Mouse (Mus musculus) limb, embryonic 14.5 days (tissue): ENCODE measurements around the gene Hist1h3d. TPM values are rescaled to one million over a fixed set of nuclear protein-coding genes. Genes with fewer than 3 reads are reported as not detected.
A peak's percentile ranks its signal among the peaks of the same experiment; 100 is the strongest.
"Not testable (repeated sequence)": the region's sequence is repeated elsewhere in the genome, so short reads cannot be mapped to it uniquely, and the experiment has no call there.

ENCODE experiments used
- ATAC-seq: fragments of 200-750 bp; cut with Nextera tagmentation; 2 replicates; pipeline ENCODE4 v1.8.0; 2017; ENCODE audit warnings: low read depth, moderate number of reproducible peaks, moderate TSS enrichment; ENCODE audit not compliant: low FRiP score
- DNase-seq: peaks from one replicate; pipeline ENCODE4 v3.0.0-alpha.2; 2015; ENCODE audit warnings: low spot score
- H3K27ac ChIP-seq: fragments of 300-500 bp; sonication (generic); replicated peaks from 2 replicates; pipeline ENCODE4 v1.5.1; 2014; ENCODE audit warnings: low read depth, mild to moderate bottlenecking, low read length, moderate library complexity, mixed read lengths
- H3K27me3 ChIP-seq: fragments of 300-500 bp; sonication (generic); 2 replicates; pipeline ENCODE4 v1.6.1; 2014; ENCODE audit warnings: low read length, mixed read lengths; ENCODE audit not compliant: control insufficient read depth, insufficient read depth
- H3K36me3 ChIP-seq: fragments of 300-500 bp; sonication (generic); 2 replicates; pipeline ENCODE4 v1.6.1; 2014; ENCODE audit warnings: mild to moderate bottlenecking, low read length, moderate library complexity, mixed read lengths; ENCODE audit not compliant: control insufficient read depth, insufficient read depth
- H3K4me1 ChIP-seq: fragments of 300-500 bp; sonication (generic); 2 replicates; pipeline ENCODE4 v1.6.1; 2014; ENCODE audit warnings: antibody characterized with exemption, low read length, mixed read lengths; ENCODE audit not compliant: control insufficient read depth, insufficient read depth
- H3K4me2 ChIP-seq: fragments of 300-500 bp; sonication (generic); replicated peaks from 2 replicates; pipeline ENCODE4 v1.6.1; 2014; ENCODE audit warnings: low read depth, mild to moderate bottlenecking, low read length, moderate library complexity; ENCODE audit not compliant: severe bottlenecking
- H3K4me3 ChIP-seq: fragments of 300-500 bp; sonication (generic); replicated peaks from 2 replicates; pipeline ENCODE4 v1.5.1; 2014; ENCODE audit warnings: low read length
- H3K9ac ChIP-seq: fragments of 300-500 bp; sonication (generic); 2 replicates; pipeline ENCODE4 v1.6.1; 2014; ENCODE audit warnings: mild to moderate bottlenecking, low read depth, low read length, moderate library complexity; ENCODE audit not compliant: severe bottlenecking
- H3K9me3 ChIP-seq: fragments of 300-500 bp; sonication (generic); 2 replicates; pipeline ENCODE4 v1.6.1; 2016; ENCODE audit warnings: low read length; ENCODE audit not compliant: control insufficient read depth
- POLR2A ChIP-seq: fragments of 200-500 bp; IDR thresholded peaks from 2 replicates; pipeline ENCODE4 v1.8.0; 2012; ENCODE audit warnings: inconsistent platforms, mild to moderate bottlenecking, moderate library complexity, borderline replicate concordance; ENCODE audit not compliant: insufficient read depth, insufficient read length; ENCODE audit errors: extremely low read depth
- WGBS: fragments of 180-500 bp; shearing (Covaris S2); extraction: QIAGEN DNeasy Blood & Tissue Kit; methylation state at CpG from one replicate; pipeline ENCODE4 v1.1.7; 2014; 5-methylcytosine and 5-hydroxymethylcytosine counted together
- polyA plus RNA-seq, 2 experiments: library from polyadenylated mRNA; depleted of rRNA in 1 of 2; stranded (reverse) in 1 of 2; unstranded in 1 of 2; fragments of >200 nt; fragmentation: Nextera tagmentation in 1 of 2; extraction: Ambion mirVana in 1 of 2; gene quantifications; 2 replicates each; pipeline versions ENCODE4 v1.2.1 to v1.2.3; 2012 to 2014

Gene Hist1h3d
- polyA plus RNA-seq, 2 experiments = 6.8 to 30.0 TPM

DNA sequence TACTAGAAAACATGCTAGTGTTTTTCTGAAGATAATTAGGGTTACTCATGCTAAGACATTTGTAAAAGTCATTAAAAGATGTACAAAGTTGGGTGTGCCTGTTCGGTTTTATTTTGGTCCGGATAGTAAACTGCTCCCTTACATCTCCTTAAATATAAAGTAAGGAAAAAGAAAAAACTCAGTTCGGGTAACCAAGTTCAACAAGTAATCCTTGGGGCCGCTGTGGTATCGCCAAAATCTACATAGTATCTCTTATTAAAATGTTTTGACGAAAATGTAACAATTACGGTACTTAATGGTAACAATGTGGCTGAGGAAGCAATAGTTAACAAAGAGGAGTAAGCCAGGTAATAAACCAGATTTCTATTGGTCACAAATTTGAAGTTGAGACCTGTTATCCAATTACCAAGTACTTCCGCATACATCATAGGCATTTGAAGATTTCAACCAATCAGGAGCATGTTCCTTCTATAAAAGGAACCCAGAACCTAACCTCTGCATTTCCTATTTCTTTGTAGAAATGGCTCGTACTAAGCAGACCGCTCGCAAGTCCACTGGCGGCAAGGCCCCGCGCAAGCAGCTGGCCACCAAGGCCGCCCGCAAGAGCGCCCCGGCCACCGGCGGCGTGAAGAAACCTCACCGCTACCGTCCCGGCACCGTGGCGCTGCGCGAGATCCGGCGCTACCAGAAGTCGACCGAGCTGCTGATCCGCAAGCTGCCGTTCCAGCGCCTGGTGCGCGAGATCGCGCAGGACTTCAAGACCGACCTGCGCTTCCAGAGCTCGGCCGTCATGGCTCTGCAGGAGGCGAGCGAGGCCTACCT, 31.4 kb upstream of the Hist1h3d start, which contains the start of gene Hist1h3f:
Gene Hist1h3f (plus strand): TSS at position 88 of the 822 bp plus-strand sequence.
- H3K9me3 ChIP-seq = no peaks in the 10 kb centered on the region
- no peaks in the 10 kb centered on the region for H3K27me3 ChIP-seq
- ATAC-seq (peak; percentile 92), DNase-seq (peak; percentile 99)
- H3K4me3 ChIP-seq = peak within 1 kb of the TSS; percentile 41
- no peaks in the 10 kb centered on the region for H3K4me1 ChIP-seq
- H3K4me2 ChIP-seq = peak within 1 kb of the TSS; percentile 83
- no peaks in the 10 kb centered on the region for H3K36me3 ChIP-seq
- H3K27ac ChIP-seq = peak within 1 kb of the TSS; percentile 97
- under 1% methylated on average over 22 of the region's 45 CpGs for WGBS
- peak; percentile 94; the same call in 1 of the 2 replicates for TF ChIP-seq POLR2A
- H3K9ac ChIP-seq = peak within 1 kb of the TSS; percentile 61

DNA sequence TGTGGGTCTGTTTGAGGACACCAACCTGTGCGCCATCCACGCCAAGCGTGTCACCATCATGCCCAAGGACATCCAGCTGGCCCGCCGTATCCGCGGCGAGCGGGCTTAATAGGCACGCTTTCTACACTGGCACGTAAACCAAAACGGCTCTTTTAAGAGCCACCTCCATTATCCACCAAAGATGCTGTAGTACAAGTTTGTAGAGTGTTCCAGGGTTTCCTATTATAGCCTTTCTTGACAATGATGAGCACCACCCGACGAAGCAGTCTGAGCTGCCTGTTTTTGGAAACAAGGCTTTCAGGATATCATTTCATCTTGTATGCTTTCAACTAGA, 30.8 kb upstream of the Hist1h3d start:
- Histone ChIP-seq H3K4me3 (peak overlapping the region; percentile 41), H3K4me2 (peak overlapping the region; percentile 36; the same call in 1 of the 2 replicates), H3K9ac (peak overlapping the region; percentile 61; the same call in 1 of the 2 replicates)
- H3K36me3 ChIP-seq, H3K27ac ChIP-seq, ATAC-seq, H3K4me1 ChIP-seq, H3K27me3 ChIP-seq, H3K9me3 ChIP-seq, DNase-seq: not testable (repeated sequence)
- WGBS = under 1% methylated on average over 8 of the region's 14 CpGs

DNA sequence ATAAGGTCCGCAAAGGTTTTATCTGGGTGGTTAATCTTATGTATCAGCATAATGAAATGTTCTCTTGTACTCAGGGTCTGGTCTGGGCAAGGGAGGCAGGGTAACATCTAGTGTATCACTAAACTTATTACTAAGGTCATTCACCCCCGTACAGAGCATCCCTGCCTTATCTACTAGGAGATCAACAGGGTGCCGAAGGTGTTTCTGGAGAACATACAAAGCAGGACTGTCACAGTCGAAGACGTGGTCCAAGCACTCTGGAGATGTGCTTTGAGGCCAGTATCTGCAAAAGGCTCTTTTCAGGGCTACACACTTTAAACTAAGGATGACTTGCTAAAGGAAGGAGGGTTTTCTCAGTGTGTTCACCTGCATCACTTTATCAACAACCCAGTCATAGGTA, 28.9 kb upstream of the Hist1h3d start:
- H3K4me1 ChIP-seq = no peaks in the 10 kb centered on the region
- WGBS = 81% methylated on average over 5 of the region's 5 CpGs
- TF ChIP-seq POLR2A = no peak
- H3K4me2 ChIP-seq = no peak overlapping the region
- no peaks in the 10 kb centered on the region for H3K27me3 ChIP-seq
- H3K36me3 ChIP-seq = no peaks in the 10 kb centered on the region
- no peak overlapping the region for H3K4me3 ChIP-seq
- ATAC-seq = no peak
- H3K9me3 ChIP-seq = no peaks in the 10 kb centered on the region
- DNase-seq = no peak
- H3K9ac ChIP-seq = no peak overlapping the region
- H3K27ac ChIP-seq = no peak overlapping the region

DNA sequence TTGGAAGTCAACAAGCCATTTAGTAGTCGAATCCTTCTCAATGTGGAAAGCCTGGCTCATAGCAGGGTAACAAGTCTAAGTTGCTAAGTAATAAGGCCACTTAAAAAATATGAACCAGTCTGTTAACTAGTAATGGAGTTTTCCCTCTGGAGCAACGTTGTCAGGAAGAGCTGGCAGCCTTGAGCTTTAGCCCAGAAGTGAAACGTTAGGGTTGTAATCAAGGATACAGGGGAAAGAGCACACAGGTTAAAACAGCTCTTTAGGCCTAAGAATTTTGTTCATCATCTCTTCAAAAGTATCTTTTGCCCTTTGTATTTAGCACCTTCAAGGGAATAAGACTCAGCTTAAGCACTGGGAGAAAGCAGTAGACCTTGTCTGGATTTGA, 24.8 kb upstream of the Hist1h3d start:
- Histone ChIP-seq H3K36me3 (no peaks in the 10 kb centered on the region), H3K4me1 (peaks cover 13% of the 10 kb centered on the region), H3K9ac (peak overlapping the region; percentile 48), H3K27ac (peak overlapping the region; percentile 69), H3K27me3 (no peaks in the 10 kb centered on the region), H3K4me2 (peak overlapping the region; percentile 46), H3K9me3 (no peaks in the 10 kb centered on the region), H3K4me3 (peak overlapping the region; percentile 36)
- 1% methylated on average over 3 of the region's 3 CpGs for WGBS
- no peak for TF ChIP-seq POLR2A
- no peak for DNase-seq
- no peak for ATAC-seq

DNA sequence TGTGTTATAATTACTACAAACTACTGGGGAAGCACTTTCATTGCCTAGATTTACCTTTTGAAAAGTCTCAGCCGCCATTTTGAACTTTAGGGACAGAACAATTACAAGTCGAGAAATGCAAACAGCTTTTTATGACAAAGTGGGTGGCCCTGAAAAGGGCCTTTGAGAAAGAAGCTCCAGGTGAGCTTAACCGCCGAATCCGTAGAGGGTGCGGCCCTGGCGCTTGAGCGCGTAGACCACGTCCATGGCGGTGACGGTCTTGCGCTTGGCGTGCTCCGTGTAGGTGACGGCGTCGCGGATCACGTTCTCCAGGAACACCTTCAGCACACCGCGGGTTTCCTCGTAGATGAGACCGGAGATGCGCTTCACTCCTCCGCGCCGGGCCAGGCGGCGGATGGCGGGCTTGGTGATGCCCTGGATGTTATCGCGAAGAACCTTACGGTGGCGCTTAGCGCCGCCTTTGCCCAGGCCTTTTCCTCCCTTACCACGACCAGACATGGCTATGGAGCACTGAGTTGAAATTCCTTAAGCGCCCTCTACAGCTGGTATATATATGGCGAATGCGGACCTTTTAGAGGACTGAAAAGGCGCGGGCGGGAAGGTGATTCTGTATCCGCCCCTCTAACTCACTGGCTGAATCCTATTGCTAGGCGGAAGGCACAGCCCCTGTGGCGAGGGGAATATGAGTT, 24.3 kb upstream of the Hist1h3d start, which contains the start of gene Hist1h4f:
Gene Hist1h4f (minus strand): TSS at position 503 of the 689 bp plus-strand sequence.
- H3K4me1 ChIP-seq = peaks cover 13% of the 10 kb centered on the region
- H3K27ac ChIP-seq = peak within 1 kb of the TSS; percentile 69
- H3K27me3 ChIP-seq, H3K36me3 ChIP-seq, H3K9me3 ChIP-seq: not testable (repeated sequence)
- peak; percentile 94; the same call in 1 of the 2 replicates for TF ChIP-seq POLR2A
- WGBS = under 1% methylated on average over 26 of the region's 47 CpGs
- H3K9ac ChIP-seq = peak within 1 kb of the TSS; percentile 48
- ATAC-seq (peak; percentile 86), DNase-seq (peak; percentile 98)
- H3K4me3 ChIP-seq = peak within 1 kb of the TSS; percentile 36
- peak within 1 kb of the TSS; percentile 46 for H3K4me2 ChIP-seq
